Mouse (Mus musculus): ENCODE measurements around the gene Lrrc28.
"Not testable (repeated sequence)": the region's sequence is repeated elsewhere in the genome, so short reads cannot be mapped to it uniquely, and the experiment has no call there.

Gene Lrrc28

GRCm38 (mm10) chr7:67529381-67529780 is 115.7 kb downstream of the Lrrc28 start:
- DNase-seq (ENCODE audit: low spot score): no peak

- no peak for DNase-seq (ENCODE audit: low spot score)
Measured at GRCm38 (mm10) chr7:67528821-67529221, 116.2 kb downstream of the Lrrc28 start.

- peak; percentile 75 for DNase-seq (ENCODE audit: low spot score)
Measured at GRCm38 (mm10) chr7:67528063-67528811, 116.8 kb downstream of the Lrrc28 start.

- no peak for DNase-seq (ENCODE audit: low spot score)
Measured at GRCm38 (mm10) chr7:67525886-67526580, 119.0 kb downstream of the Lrrc28 start.

- not testable (repeated sequence) for DNase-seq (ENCODE audit: low spot score)
Measured at GRCm38 (mm10) chr7:67524069-67524468, 121.0 kb downstream of the Lrrc28 start.

- DNase-seq (ENCODE audit: low spot score): no peak
Measured at GRCm38 (mm10) chr7:67523400-67523799, 121.7 kb downstream of the Lrrc28 start.

- DNase-seq (ENCODE audit: low spot score): not testable (repeated sequence)
Measured at GRCm38 (mm10) chr7:67521731-67522130, 123.3 kb downstream of the Lrrc28 start.

GRCm38 (mm10) chr7:67520959-67521358 is 124.1 kb downstream of the Lrrc28 start:
- DNase-seq (ENCODE audit: low spot score): no peak

GRCm38 (mm10) chr7:67520001-67520400 is 125.1 kb downstream of the Lrrc28 start:
- no peak for DNase-seq (ENCODE audit: low spot score)

- DNase-seq (ENCODE audit: low spot score): no peak
Measured at GRCm38 (mm10) chr7:67515621-67516020, 129.4 kb downstream of the Lrrc28 start.

- no peak for DNase-seq (ENCODE audit: low spot score)
Measured at GRCm38 (mm10) chr7:67514893-67515292, 130.2 kb downstream of the Lrrc28 start.

GRCm38 (mm10) chr7:67514380-67514779 is 130.7 kb downstream of the Lrrc28 start:
- no peak for DNase-seq (ENCODE audit: low spot score)

GRCm38 (mm10) chr7:67513656-67514055 is 131.4 kb downstream of the Lrrc28 start:
- DNase-seq (ENCODE audit: low spot score): no peak

- DNase-seq (ENCODE audit: low spot score): no peak
Measured at GRCm38 (mm10) chr7:67511606-67512005, 133.5 kb downstream of the Lrrc28 start.

GRCm38 (mm10) chr7:67503281-67504010 is 141.6 kb downstream of the Lrrc28 start:
- DNase-seq (ENCODE audit: low spot score): no peak

- no peak for DNase-seq (ENCODE audit: low spot score)
Measured at GRCm38 (mm10) chr7:67502631-67503030, 142.4 kb downstream of the Lrrc28 start.

GRCm38 (mm10) chr7:67500878-67501277 is 144.2 kb downstream of the Lrrc28 start:
- DNase-seq (ENCODE audit: low spot score): no peak

- DNase-seq (ENCODE audit: low spot score): no peak
Measured at GRCm38 (mm10) chr7:67500076-67500828, 144.8 kb downstream of the Lrrc28 start.

GRCm38 (mm10) chr7:67499516-67499915 is 145.6 kb downstream of the Lrrc28 start:
- no peak for DNase-seq (ENCODE audit: low spot score)

- DNase-seq (ENCODE audit: low spot score): no peak
Measured at GRCm38 (mm10) chr7:67493795-67494687, 151.0 kb downstream of the Lrrc28 start.

- no peak for DNase-seq (ENCODE audit: low spot score)
Measured at GRCm38 (mm10) chr7:67487889-67488411, 157.1 kb downstream of the Lrrc28 start.

All from layer of hippocampus, adult 9-10 months (tissue).